Mouse (Mus musculus) MEL (cell line): ENCODE measurements around the gene Tcf12. TPM values are rescaled to one million over a fixed set of nuclear protein-coding genes. Genes with fewer than 3 reads are reported as not detected.

Source experiments
- DNase-seq: peaks from one replicate; pipeline ENCODE4 v3.0.0; 2011; ENCODE audit warnings: low read depth, low spot score
- H3K27ac ChIP-seq: 2 replicates; pipeline ENCODE4 v1.5.1; 2012; ENCODE audit warnings: low read depth, mild to moderate bottlenecking, control low read depth, low read length, moderate library complexity; ENCODE audit not compliant: control insufficient read depth
- H3K27me3 ChIP-seq, 2 experiments: fragments of 150-350 bp in 1 of 2; sonication (generic) in 1 of 2; 2 replicates each; pipeline ENCODE4 v1.6.1; 2012; ENCODE audit warnings: low read length in 2 of 2, mild to moderate bottlenecking in 2 of 2, improper control_type of control experiment in 1 of 2, moderate library complexity in 1 of 2; ENCODE audit not compliant: insufficient read depth in 2 of 2, control insufficient read depth in 1 of 2
- H3K36me3 ChIP-seq, 2 experiments: 2 replicates each; pipeline ENCODE4 v1.6.1; 2012 to 2014; ENCODE audit warnings: low read length in 2 of 2, improper control_type of control experiment in 1 of 2, inconsistent platforms in 1 of 2, mild to moderate bottlenecking in 1 of 2; ENCODE audit not compliant: insufficient read depth in 2 of 2, control insufficient read depth in 1 of 2
- H3K4me1 ChIP-seq, 2 experiments: fragments of 150-350 bp in 1 of 2; sonication (generic) in 1 of 2; 2 replicates each; pipeline ENCODE4 v1.6.1; 2012; ENCODE audit warnings: low read length in 2 of 2, improper control_type of control experiment in 1 of 2, mild to moderate bottlenecking in 1 of 2; ENCODE audit not compliant: insufficient read depth in 2 of 2, control insufficient read depth in 1 of 2
- H3K4me3 ChIP-seq, 2 experiments: fragments of 150-350 bp in 1 of 2; sonication (generic) in 1 of 2; 2 replicates each; pipeline ENCODE4 v1.5.1; 2012; ENCODE audit warnings: low read depth in 2 of 2, low read length in 2 of 2, mild to moderate bottlenecking in 2 of 2, moderate library complexity in 2 of 2, control low read depth in 1 of 2, improper control_type of control experiment in 1 of 2; ENCODE audit not compliant: control insufficient read depth in 1 of 2, insufficient read depth in 1 of 2
- H3K79me2 ChIP-seq: 2 replicates; pipeline ENCODE4 v1.6.1; 2012; ENCODE audit warnings: mild to moderate bottlenecking, low read length, moderate library complexity; ENCODE audit not compliant: control insufficient read depth, poor library complexity, insufficient read depth
- H3K9ac ChIP-seq: 2 replicates; pipeline ENCODE4 v1.6.1; 2012; ENCODE audit warnings: low read depth, mild to moderate bottlenecking, control low read depth, low read length, moderate library complexity; ENCODE audit not compliant: control insufficient read depth, poor library complexity, severe bottlenecking
- H3K9me3 ChIP-seq: fragments of 150-350 bp; sonication (generic); replicated peaks from 2 replicates; pipeline ENCODE4 v1.6.1; 2012; ENCODE audit warnings: mild to moderate bottlenecking, low read length, improper control_type of control experiment, moderate library complexity; ENCODE audit not compliant: insufficient read depth
- CHD2 ChIP-seq: IDR thresholded peaks from 2 replicates; pipeline ENCODE4 v1.6.1; 2011; ENCODE audit warnings: low read length, improper control_type of control experiment
- CTCF ChIP-seq, 3 experiments: IDR thresholded peaks in 2 of 3; conservative IDR thresholded peaks in 1 of 3; 2 replicates each; pipeline ENCODE4 v1.5.1; 2011 to 2012; ENCODE audit warnings: low read length in 3 of 3, low read depth in 2 of 3, mild to moderate bottlenecking in 2 of 3, improper control_type of control experiment in 1 of 3, inconsistent platforms in 1 of 3, mixed read lengths in 1 of 3, moderate library complexity in 1 of 3; ENCODE audit not compliant: control insufficient read depth in 1 of 3, insufficient read depth in 1 of 3, poor library complexity in 1 of 3, severe bottlenecking in 1 of 3
- ETS1 ChIP-seq: IDR thresholded peaks from 2 replicates; pipeline ENCODE4 v1.6.1; 2012; ENCODE audit warnings: low read depth, mild to moderate bottlenecking, inconsistent platforms, low read length, improper control_type of control experiment, moderate library complexity
- GATA1 ChIP-seq: IDR thresholded peaks from 2 replicates; pipeline ENCODE4 v1.6.1; 2011; ENCODE audit warnings: low read depth, low read length, improper control_type of control experiment
- HCFC1 ChIP-seq: IDR thresholded peaks from 2 replicates; pipeline ENCODE4 v1.6.1; 2012; ENCODE audit warnings: low read depth, mild to moderate bottlenecking, inconsistent platforms, low read length, improper control_type of control experiment, moderate library complexity
- JUND ChIP-seq: IDR thresholded peaks from 2 replicates; pipeline ENCODE4 v1.6.1; 2011; ENCODE audit warnings: low read depth, mild to moderate bottlenecking, improper control_type of control experiment, low read length
- MAFK ChIP-seq: IDR thresholded peaks from 2 replicates; pipeline ENCODE4 v1.6.1; 2011; ENCODE audit warnings: low read depth, mild to moderate bottlenecking, low read length, improper control_type of control experiment, borderline replicate concordance
- MEF2A ChIP-seq: IDR thresholded peaks from 2 replicates; pipeline ENCODE4 v1.6.1; 2014; ENCODE audit warnings: low read depth, mild to moderate bottlenecking, inconsistent platforms, low read length, improper control_type of control experiment; ENCODE audit not compliant: poor library complexity, insufficient replicate concordance, severe bottlenecking; ENCODE audit errors: extremely low read depth
- MXI1 ChIP-seq: IDR thresholded peaks from 2 replicates; pipeline ENCODE4 v1.6.1; 2011; ENCODE audit warnings: mild to moderate bottlenecking, low read depth, low read length, improper control_type of control experiment
- MYB ChIP-seq: IDR thresholded peaks from 2 replicates; pipeline ENCODE4 v1.6.1; 2011; ENCODE audit warnings: mild to moderate bottlenecking, low read depth, low read length, improper control_type of control experiment
- MYC ChIP-seq: IDR thresholded peaks from 2 replicates; pipeline ENCODE4 v1.6.1; 2011; ENCODE audit warnings: low read depth, mild to moderate bottlenecking, low read length, improper control_type of control experiment, moderate library complexity
- NELFE ChIP-seq: IDR thresholded peaks from 2 replicates; pipeline ENCODE4 v1.6.1; 2011; ENCODE audit warnings: low read depth, low read length, improper control_type of control experiment
- POLR2AphosphoS2 ChIP-seq: IDR thresholded peaks from 2 replicates; pipeline ENCODE4 v1.6.1; 2011; ENCODE audit warnings: low read length, improper control_type of control experiment
- POLR2AphosphoS5 ChIP-seq: IDR thresholded peaks from 2 replicates; pipeline ENCODE4 v1.6.1; 2012; ENCODE audit warnings: low read depth, borderline replicate concordance, mild to moderate bottlenecking, inconsistent platforms, low read length, moderate library complexity, mixed read lengths
- RAD21 ChIP-seq: IDR thresholded peaks from 2 replicates; pipeline ENCODE4 v1.6.1; 2011; ENCODE audit warnings: mild to moderate bottlenecking, low read depth, low read length, improper control_type of control experiment
- SIN3A ChIP-seq: IDR thresholded peaks from 2 replicates; pipeline ENCODE4 v1.6.1; 2012; ENCODE audit warnings: low read length, improper control_type of control experiment, inconsistent platforms
- SMC3 ChIP-seq: IDR thresholded peaks from 2 replicates; pipeline ENCODE4 v1.6.1; 2011; ENCODE audit warnings: low read depth, low read length, improper control_type of control experiment
- TBP ChIP-seq: IDR thresholded peaks from 2 replicates; pipeline ENCODE4 v1.8.0; 2011; ENCODE audit warnings: low read depth, low read length, improper control_type of control experiment
- TCF12 ChIP-seq: IDR thresholded peaks from 2 replicates; pipeline ENCODE4 v1.6.1; 2014; ENCODE audit warnings: low read depth, mild to moderate bottlenecking, inconsistent platforms, low read length, improper control_type of control experiment, moderate library complexity
- UBTF ChIP-seq: IDR thresholded peaks from 2 replicates; pipeline ENCODE4 v1.6.1; 2012; ENCODE audit warnings: low read depth, mild to moderate bottlenecking, inconsistent platforms, low read length, improper control_type of control experiment, moderate library complexity, borderline replicate concordance; ENCODE audit not compliant: insufficient read depth
- USF1 ChIP-seq: IDR thresholded peaks from 2 replicates; pipeline ENCODE4 v1.6.1; 2014; ENCODE audit warnings: low read depth, mild to moderate bottlenecking, inconsistent platforms, low read length, improper control_type of control experiment, moderate library complexity
- USF2 ChIP-seq, 2 experiments: IDR thresholded peaks; 2 replicates each; pipeline ENCODE4 v1.6.1; 2011 to 2012; ENCODE audit warnings: improper control_type of control experiment in 2 of 2, low read length in 2 of 2, borderline replicate concordance in 1 of 2, inconsistent platforms in 1 of 2, low read depth in 1 of 2, mild to moderate bottlenecking in 1 of 2; ENCODE audit not compliant: insufficient read depth in 1 of 2
- ZC3H11A ChIP-seq: IDR thresholded peaks from 2 replicates; pipeline ENCODE4 v1.6.1; 2012; ENCODE audit warnings: low read depth, mild to moderate bottlenecking, inconsistent platforms, low read length, improper control_type of control experiment
- ZMIZ1 ChIP-seq: IDR thresholded peaks from 2 replicates; pipeline ENCODE4 v1.6.1; 2012; ENCODE audit warnings: low read depth, mild to moderate bottlenecking, inconsistent platforms, low read length, improper control_type of control experiment, moderate library complexity
- ZNF384 ChIP-seq: IDR thresholded peaks from 2 replicates; pipeline ENCODE4 v1.6.1; 2012; ENCODE audit warnings: low read depth, mild to moderate bottlenecking, inconsistent platforms, low read length, improper control_type of control experiment
- polyA plus RNA-seq, 2 experiments: library from polyadenylated mRNA; stranded (reverse) in 1 of 2; unstranded in 1 of 2; fragments of >175 nt in 1 of 2; fragments of >200 nt in 1 of 2; gene quantifications; 2 replicates each; pipeline versions ENCODE4 v1.2.1 to v1.2.4; 2012; ENCODE audit warnings: low replicate concordance in 2 of 2, low read depth in 1 of 2; ENCODE audit not compliant: insufficient read length in 2 of 2, insufficient read depth in 1 of 2, missing spikeins in 1 of 2
- total RNA-seq: library from RNA; depleted of rRNA; stranded (reverse); fragments of 300-350 nt; gene quantifications from 2 replicates; pipeline ENCODE4 v1.2.3, GENCODE M21; 2012

The Tcf12 gene
- total and polyA plus RNA-seq, 3 experiments, result 29.3 to 70.5 (median 39.6) TPM

DNA sequence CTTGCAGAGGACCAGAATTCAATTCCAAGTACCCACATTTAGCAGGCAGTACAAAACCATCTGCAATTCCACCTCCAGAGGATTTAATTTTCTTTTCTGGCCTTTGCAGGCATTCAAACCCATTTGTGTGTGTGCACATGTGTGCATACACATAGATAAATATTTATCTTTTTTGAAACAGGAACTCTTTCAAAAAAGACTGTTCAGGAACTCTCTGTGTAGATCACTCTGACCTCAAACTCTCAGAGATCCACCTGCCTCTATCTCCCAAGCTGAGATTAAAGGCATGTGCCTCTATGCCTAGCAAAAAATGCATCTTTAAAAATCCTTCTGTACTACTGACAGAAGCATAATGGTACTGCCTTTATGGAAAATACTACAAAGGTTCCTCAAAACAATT lies 81.4 kb downstream of the Tcf12 start (continued):
- no peak for TF ChIP-seq JUND
- TF ChIP-seq SMC3, result no peak
- TF ChIP-seq GATA1, result peak; percentile 86
- TF ChIP-seq HCFC1, result no peak
- TF ChIP-seq MYB, result no peak
- no peak for TF ChIP-seq MEF2A
- TF ChIP-seq CHD2, result no peak
- TF ChIP-seq ZC3H11A, result no peak
- no peak for TF ChIP-seq UBTF
- no peak for TF ChIP-seq MAFK
- no peak for TF ChIP-seq USF1
- TF ChIP-seq TCF12, result peak; percentile 87
- no peak for TF ChIP-seq RAD21
- peak; percentile 28; the same call in 1 of the 2 replicates for TF ChIP-seq ZNF384
- no peak for TF ChIP-seq CTCF (IDR thresholded peaks at IDR 0.05 in 2 of 3, conservative IDR thresholded peaks at IDR 0.05 in 1 of 3; ENCODE audit: control insufficient read depth in 1 of 3, insufficient read depth in 1 of 3, low read depth in 2 of 3, low read length in 3 of 3, poor library complexity in 1 of 3, severe bottlenecking in 1 of 3)
- TF ChIP-seq TBP, result no peak

DNA sequence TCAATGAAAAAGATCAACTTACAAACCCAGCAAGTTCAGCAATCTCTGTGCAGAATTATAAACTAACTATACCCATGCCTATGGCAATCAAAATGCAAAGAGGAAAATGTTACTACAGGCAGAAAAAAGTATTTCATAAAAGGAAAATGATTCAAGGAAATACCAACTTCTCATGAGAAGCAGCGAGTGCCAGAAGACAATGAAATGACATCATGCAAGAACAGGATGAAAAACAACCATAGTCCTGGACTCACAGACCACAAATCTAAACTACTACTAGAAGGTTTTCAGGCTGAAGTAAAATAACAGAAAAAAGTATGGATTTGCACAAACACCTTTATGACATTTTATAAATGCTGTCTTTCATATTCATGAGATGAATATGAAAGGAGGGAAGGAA lies 82.1 kb downstream of the Tcf12 start:
- Histone ChIP-seq H3K9me3 (no peaks in the 10 kb centered on the region), H3K9ac (no peak overlapping the region), H3K4me1 (peaks cover 18 to 35% of the 10 kb centered on the region in 2 experiments), H3K36me3 (peaks cover 0 to 58% of the 10 kb centered on the region in 2 experiments; a peak in 2 of 4 replicates), H3K27ac (no peak overlapping the region), H3K4me3 (no peak overlapping the region), H3K79me2 (peaks cover 17% of the 10 kb centered on the region), H3K27me3 (no peaks in the 10 kb centered on the region)
- TF ChIP-seq POLR2AphosphoS5 (no peak), SIN3A (no peak), CTCF (IDR thresholded peaks at IDR 0.05 in 2 of 3, conservative IDR thresholded peaks at IDR 0.05 in 1 of 3; ENCODE audit: control insufficient read depth in 1 of 3, insufficient read depth in 1 of 3, low read depth in 2 of 3, low read length in 3 of 3, poor library complexity in 1 of 3, severe bottlenecking in 1 of 3) (no peak), POLR2AphosphoS2 (no peak), MXI1 (no peak), ETS1 (no peak), USF2 (IDR thresholded peaks at IDR 0.05; ENCODE audit: borderline replicate concordance in 1 of 2, insufficient read depth in 1 of 2, low read depth in 1 of 2, low read length in 2 of 2) (no peak), ZMIZ1 (no peak), JUND (no peak), MYC (no peak), GATA1 (no peak), USF1 (no peak), NELFE (no peak), TBP (no peak), SMC3 (no peak)
- no peak for DNase-seq
